Mouse (Mus musculus): ENCODE measurements at regions not wholly inside any gene's neighbourhood (a gene's known extent, or its start where the extent isn't known, plus 50 kb on each side); places are given as distances from the start of the nearest gene placed in this dataset.
"Not testable (repeated sequence)": the region's sequence is repeated elsewhere in the genome, so short reads cannot be mapped to it uniquely, and the experiment has no call there.

DNA sequence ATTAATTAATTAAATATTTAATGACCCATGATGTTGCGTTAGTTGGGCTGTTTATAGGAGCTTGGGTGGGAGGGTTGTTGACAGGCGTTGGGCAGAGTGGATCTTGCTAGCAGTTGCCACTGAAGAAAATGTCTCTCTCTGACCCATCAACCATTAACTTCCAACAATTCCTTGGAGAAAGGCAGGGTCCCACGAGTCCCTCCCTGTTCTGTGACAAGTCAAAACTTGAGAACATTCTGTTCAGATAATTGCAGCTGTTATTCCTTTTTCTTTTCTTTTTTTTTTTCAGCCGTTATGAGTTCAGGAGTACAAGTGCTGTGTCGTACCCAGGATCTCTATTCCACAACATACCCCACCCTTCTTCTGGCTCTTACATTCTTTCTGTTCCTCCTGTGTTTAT, 59.8 kb upstream of the Tnfrsf21 start:
- DNase-seq (ENCODE audit: low spot score): no peak

DNA sequence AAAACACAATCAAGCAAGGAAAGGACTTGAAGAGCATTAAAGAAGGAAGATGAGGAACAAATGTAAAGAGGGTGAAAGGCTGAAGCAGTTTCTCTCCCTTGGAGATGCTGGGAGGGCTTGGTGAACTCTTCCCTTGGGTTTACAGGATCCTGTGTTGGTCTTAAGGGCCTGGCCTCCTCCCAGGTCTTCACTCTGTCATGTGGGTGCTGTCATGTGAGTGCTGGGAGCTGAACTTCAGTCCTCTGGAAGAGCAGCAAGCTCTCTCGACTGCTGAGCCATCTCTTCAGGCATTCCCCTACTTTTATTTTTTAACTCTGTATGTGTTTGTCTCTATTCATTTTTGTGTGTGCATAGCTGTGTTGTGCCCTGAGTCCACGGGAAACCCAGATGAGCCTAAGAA, 61.6 kb upstream of the Tnfrsf21 start:
- no peak for DNase-seq (ENCODE audit: low spot score)

DNA sequence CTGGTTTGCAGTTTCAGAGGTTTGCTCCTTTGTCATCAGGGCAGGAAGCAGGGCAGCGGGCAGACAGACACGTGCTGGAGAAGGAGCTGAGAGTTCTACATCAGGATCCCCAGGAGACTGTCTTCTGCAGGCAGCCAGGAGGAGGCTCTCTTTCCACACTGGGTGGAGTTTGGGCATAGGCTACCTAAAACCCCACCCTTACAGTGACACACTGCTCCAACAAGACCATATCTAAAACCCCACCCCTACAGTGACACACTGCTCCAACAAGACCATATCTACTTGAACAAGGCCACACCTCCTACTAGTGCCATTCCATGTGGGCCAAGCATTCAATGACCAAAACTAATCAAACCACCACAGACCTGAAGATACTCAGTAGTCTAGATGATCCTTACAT, 68.0 kb upstream of the Cd2ap start:
- no peak for DNase-seq (ENCODE audit: low spot score)

DNA sequence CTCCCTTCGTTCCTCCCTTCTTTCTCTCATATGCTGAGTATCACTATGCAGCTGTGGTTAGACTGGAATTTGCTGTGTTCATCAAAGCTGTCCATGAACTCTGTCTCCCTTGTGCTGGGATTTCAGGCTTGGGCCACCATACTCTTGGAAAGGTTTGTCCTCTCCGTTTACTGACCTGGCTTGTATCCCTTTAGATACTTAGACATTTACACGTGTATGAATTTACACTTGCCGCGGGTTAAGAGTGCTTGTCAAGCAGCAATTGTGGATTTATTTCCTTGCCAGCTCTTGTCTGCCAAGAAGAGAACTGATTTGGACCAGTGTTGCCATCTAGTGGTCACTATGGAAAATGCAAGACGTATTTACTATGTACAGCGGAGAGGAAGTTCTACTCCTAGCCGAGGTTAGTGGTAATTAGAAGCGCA, 66.8 kb upstream of the Cd2ap start:
- DNase-seq (ENCODE audit: low spot score): peak; percentile 52

- no peak for DNase-seq (ENCODE audit: low spot score)
These were observed 63.0 kb upstream of the Cd2ap start for GRCm38 (mm10) chr17:42939476-42939875.

DNA sequence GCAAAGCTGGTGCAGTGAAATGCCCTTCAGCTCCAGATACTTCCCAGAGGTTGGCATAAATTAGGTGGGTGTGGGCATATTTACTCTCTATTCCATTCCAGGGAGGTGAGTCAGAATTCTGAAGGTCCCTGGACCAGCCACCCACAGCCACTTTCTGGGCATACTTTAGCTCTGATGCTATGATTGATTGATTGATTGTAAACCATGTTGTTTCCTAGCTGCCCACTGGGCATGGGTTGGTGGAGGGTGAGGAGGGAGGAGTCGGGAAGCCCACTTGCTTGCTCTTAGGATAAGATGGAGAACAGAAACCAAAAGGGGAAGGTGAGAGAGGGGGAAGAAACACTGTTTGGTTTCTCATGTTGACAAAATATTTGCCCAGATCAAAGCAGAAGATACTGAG, 62.1 kb upstream of the Cd2ap start:
- no peak for DNase-seq (ENCODE audit: low spot score)

DNA sequence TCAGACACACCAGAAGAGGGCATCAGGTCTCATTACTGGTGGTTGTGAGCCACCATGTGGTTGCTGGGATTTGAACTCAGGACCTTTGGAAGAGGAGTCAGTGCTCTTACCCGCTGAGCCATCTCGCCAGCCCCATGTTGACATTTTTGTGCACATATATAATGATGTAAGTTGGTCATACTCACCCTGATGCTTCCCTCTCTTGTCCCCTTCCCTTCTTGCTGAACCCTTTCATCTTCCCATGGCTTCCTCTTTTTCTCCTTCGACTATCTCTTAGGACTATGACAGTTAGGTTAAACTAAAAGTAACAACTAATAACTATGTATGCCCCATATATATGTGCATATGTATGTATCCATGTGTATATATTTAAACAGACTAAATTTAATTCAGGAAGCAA, 61.0 kb upstream of the Cd2ap start:
- not testable (repeated sequence) for DNase-seq (ENCODE audit: low spot score)

DNA sequence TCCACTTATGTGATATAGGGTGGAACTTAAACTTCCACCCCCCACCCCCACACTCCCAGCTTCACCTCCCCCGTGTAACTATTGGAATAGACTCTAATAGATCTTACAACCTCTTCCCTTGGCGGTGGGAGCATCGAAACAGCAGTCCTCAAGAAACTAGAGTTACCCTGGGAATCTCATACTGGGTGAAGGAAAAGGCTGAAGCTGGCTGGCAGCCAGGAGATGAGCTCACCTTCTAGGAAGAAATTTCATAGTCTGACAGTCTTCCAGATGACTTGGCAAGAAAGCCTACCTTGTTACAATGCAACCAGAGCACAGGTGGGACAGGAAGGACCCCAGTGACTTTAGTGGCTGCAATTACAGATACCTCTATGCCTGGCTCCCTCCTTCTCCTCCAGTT, 57.6 kb upstream of the Cd2ap start:
- DNase-seq (ENCODE audit: low spot score): no peak

GRCm38 (mm10) chr17:42933335-42934004, 57.0 kb upstream of the Cd2ap start:
- DNase-seq (ENCODE audit: low spot score): no peak

- DNase-seq (ENCODE audit: low spot score): no peak
These were observed 50.9 kb upstream of the Cd2ap start for GRCm38 (mm10) chr17:42927320-42927719.
